Mouse (Mus musculus): ENCODE data around the gene Txnip. TPM values are rescaled to one million over a fixed set of nuclear protein-coding genes. Genes with fewer than 3 reads are reported as not detected.

The Txnip gene
- total RNA-seq, 2 experiments from 2014 or later = 122 to 125 TPM

- ATAC-seq (replicated peaks; ENCODE audit: low FRiP score, poor library complexity, severe bottlenecking) = no peak
Measured at GRCm38 (mm10) chr3:96549346-96549745, 8.4 kb upstream of the Txnip start.

- no peak for ATAC-seq (replicated peaks; ENCODE audit: low FRiP score, poor library complexity, severe bottlenecking)
Measured at GRCm38 (mm10) chr3:96551203-96551602, 6.6 kb upstream of the Txnip start.

- no peak for ATAC-seq (replicated peaks; ENCODE audit: low FRiP score, poor library complexity, severe bottlenecking)
Measured at GRCm38 (mm10) chr3:96551890-96552289, 5.9 kb upstream of the Txnip start.

- no peak for ATAC-seq (replicated peaks; ENCODE audit: low FRiP score, poor library complexity, severe bottlenecking)
Measured at GRCm38 (mm10) chr3:96553601-96554000, 4.2 kb upstream of the Txnip start.

- ATAC-seq (replicated peaks; ENCODE audit: low FRiP score, poor library complexity, severe bottlenecking) = no peak
Measured at GRCm38 (mm10) chr3:96554251-96554650, 3.5 kb upstream of the Txnip start.

- no peak for ATAC-seq (replicated peaks; ENCODE audit: low FRiP score, poor library complexity, severe bottlenecking)
Measured at GRCm38 (mm10) chr3:96555041-96555596, 2.6 kb upstream of the Txnip start.

GRCm38 (mm10) chr3:96555999-96556614, 1.6 kb upstream of the Txnip start:
- no peak for ATAC-seq (replicated peaks; ENCODE audit: low FRiP score, poor library complexity, severe bottlenecking)

GRCm38 (mm10) chr3:96556651-96557635, 814 bp upstream of the Txnip start:
- ATAC-seq (replicated peaks; ENCODE audit: low FRiP score, poor library complexity, severe bottlenecking) = peak; percentile 12; the same call in 1 of the 2 replicates

GRCm38 (mm10) chr3:96558159-96558558, 402 bp downstream of the Txnip start:
- peak; percentile 33 for ATAC-seq (replicated peaks; ENCODE audit: low FRiP score, poor library complexity, severe bottlenecking)

GRCm38 (mm10) chr3:96558668-96559196, 975 bp downstream of the Txnip start:
- ATAC-seq (replicated peaks; ENCODE audit: low FRiP score, poor library complexity, severe bottlenecking) = no peak

- 0 out of 2 replicates have a peak, but pooled peaks have one; percentile 14 for ATAC-seq (replicated peaks; ENCODE audit: low FRiP score, poor library complexity, severe bottlenecking)
Measured at GRCm38 (mm10) chr3:96559398-96559910, 1.7 kb downstream of the Txnip start.

- peak; percentile 32 for ATAC-seq (replicated peaks; ENCODE audit: low FRiP score, poor library complexity, severe bottlenecking)
Measured at GRCm38 (mm10) chr3:96559911-96560850, 2.4 kb downstream of the Txnip start.

- no peak for ATAC-seq (replicated peaks; ENCODE audit: low FRiP score, poor library complexity, severe bottlenecking)
Measured at GRCm38 (mm10) chr3:96560881-96561668, 3.3 kb downstream of the Txnip start.

GRCm38 (mm10) chr3:96561946-96562681, 4.4 kb downstream of the Txnip start:
- no peak for ATAC-seq (replicated peaks; ENCODE audit: low FRiP score, poor library complexity, severe bottlenecking)

- no peak for ATAC-seq (replicated peaks; ENCODE audit: low FRiP score, poor library complexity, severe bottlenecking)
Measured at GRCm38 (mm10) chr3:96563267-96563666, 5.5 kb downstream of the Txnip start.

GRCm38 (mm10) chr3:96563911-96564632, 6.3 kb downstream of the Txnip start:
- no peak for ATAC-seq (replicated peaks; ENCODE audit: low FRiP score, poor library complexity, severe bottlenecking)

GRCm38 (mm10) chr3:96564633-96565032, 6.9 kb downstream of the Txnip start:
- no peak for ATAC-seq (replicated peaks; ENCODE audit: low FRiP score, poor library complexity, severe bottlenecking)
